Mouse (Mus musculus) embryo, embryonic 11 days (tissue): ENCODE data around the gene Igf2bp2.

Source experiments
- DNase-seq: peaks from one replicate; pipeline ENCODE4 v3.0.0-alpha.2; 2015

Gene Igf2bp2

GRCm38 (mm10) chr16:22097659-22098058, 65.4 kb downstream of the Igf2bp2 start:
- DNase-seq, result no peak

GRCm38 (mm10) chr16:22095751-22096150, 67.3 kb downstream of the Igf2bp2 start:
- no peak for DNase-seq

GRCm38 (mm10) chr16:22091255-22091783, 71.8 kb downstream of the Igf2bp2 start:
- DNase-seq, result no peak

- DNase-seq, result no peak
Observed at GRCm38 (mm10) chr16:22085411-22085810, 77.7 kb downstream of the Igf2bp2 start.

- no peak for DNase-seq
Observed at GRCm38 (mm10) chr16:22080125-22080710, 82.9 kb downstream of the Igf2bp2 start.

- DNase-seq, result no peak
Observed at GRCm38 (mm10) chr16:22076620-22076941, 86.5 kb downstream of the Igf2bp2 start.

GRCm38 (mm10) chr16:22075829-22076619, 87.1 kb downstream of the Igf2bp2 start:
- DNase-seq, result peak; percentile 10

GRCm38 (mm10) chr16:22075067-22075466, 88.0 kb downstream of the Igf2bp2 start:
- DNase-seq, result no peak

GRCm38 (mm10) chr16:22071361-22071760, 91.7 kb downstream of the Igf2bp2 start:
- DNase-seq, result peak; percentile 10

- DNase-seq, result no peak
Observed at GRCm38 (mm10) chr16:22067406-22067805, 95.7 kb downstream of the Igf2bp2 start.

GRCm38 (mm10) chr16:22065536-22065935, 97.6 kb downstream of the Igf2bp2 start:
- no peak for DNase-seq

- DNase-seq, result no peak
Observed at GRCm38 (mm10) chr16:22062284-22062683, 100.8 kb downstream of the Igf2bp2 start.

- DNase-seq, result no peak
Observed at GRCm38 (mm10) chr16:22061555-22062160, 101.4 kb downstream of the Igf2bp2 start.

GRCm38 (mm10) chr16:22060416-22060815, 102.7 kb downstream of the Igf2bp2 start:
- DNase-seq, result no peak

- DNase-seq, result no peak
Observed at GRCm38 (mm10) chr16:22058871-22059270, 104.2 kb downstream of the Igf2bp2 start.

- no peak for DNase-seq
Observed at GRCm38 (mm10) chr16:22057498-22057897, 105.6 kb downstream of the Igf2bp2 start.

GRCm38 (mm10) chr16:22053411-22053810, 109.7 kb downstream of the Igf2bp2 start:
- no peak for DNase-seq

- DNase-seq, result no peak
Observed at GRCm38 (mm10) chr16:22046739-22047366, 116.2 kb downstream of the Igf2bp2 start.

- no peak for DNase-seq
Observed at GRCm38 (mm10) chr16:22045930-22046329, 117.2 kb downstream of the Igf2bp2 start.

- no peak for DNase-seq
Observed at GRCm38 (mm10) chr16:22043830-22044229, 119.3 kb downstream of the Igf2bp2 start.

- DNase-seq, result no peak
Observed at GRCm38 (mm10) chr16:22039978-22040377, 123.1 kb downstream of the Igf2bp2 start.

GRCm38 (mm10) chr16:22038554-22038953, 124.5 kb downstream of the Igf2bp2 start:
- DNase-seq, result no peak

- DNase-seq, result no peak
Observed at GRCm38 (mm10) chr16:22027474-22027873, 135.6 kb downstream of the Igf2bp2 start.
